ENCODE assay signal across 13 mouse cellular contexts in genomic region chr8:20381637-20382036, GRCm38 (mm10). TPM values are rescaled to one million over a fixed set of nuclear protein-coding genes. Genes with fewer than 3 reads are reported as not detected.
A peak's percentile ranks its signal among the peaks of the same experiment; 100 is the strongest.
DNase-seq lines count a peak whose midpoint lies in the region; TF ChIP-seq lines count a peak whose summit lies in the region.
"Not testable (repeated sequence)": the region's sequence is repeated elsewhere in the genome, so short reads cannot be mapped to it uniquely, and the experiment has no call there.
"Had no signal": no experiment of that assay in that cellular context is flagged by ENCODE, and none has a peak within 500 bp of the region (broad histone marks: within the 10 kb centered on the region; RNA-seq: fewer than 3 reads in every experiment).

No protein-coding gene starts in this region.

- peak; percentile 83 for DNase-seq in heart, adult 11 months
- peak; percentile 1 for DNase-seq in kidney, postnatal 14 days
- DNase-seq in lung, adult 2 months = peak; percentile 1
- peak; percentile 10 to 50 for DNase-seq in spleen, postnatal 4 days (ENCODE audit: low spot score in 2 of 2)
- DNase-seq in thymus, postnatal 14 days = peak; percentile 1
- peak; percentile 21 for DNase-seq in urinary bladder, adult 2 months (ENCODE audit: low spot score)
- peak; percentile 16 to 52 for DNase-seq in urinary bladder, postnatal 4 days (ENCODE audit: low spot score in 2 of 2)

- TF ChIP-seq POLR2A in lung, adult 2 months (IDR thresholded peaks at IDR 0.05; ENCODE audit: borderline replicate concordance, extremely low read depth, low read depth, low read length) = not testable (repeated sequence)

- 90% methylated on average over 2 of the region's 3 CpGs for WGBS in lung, adult 2 months

- not testable (repeated sequence) for H3K4me1 ChIP-seq in lung, adult 2 months (ENCODE audit: control insufficient read depth, insufficient read depth, low read length)

- H3K4me3 ChIP-seq in lung, adult 2 months (replicated peaks; ENCODE audit: extremely low read depth, low read depth, low read length) = not testable (repeated sequence)

- TF ChIP-seq CTCF in lung, adult 2 months (IDR thresholded peaks at IDR 0.05; ENCODE audit: insufficient read depth, low read length) = not testable (repeated sequence)

RNA-seq across cellular contexts. Expression of gene Gm15319, which starts 18.6 kb away (rescaled TPM):
- 0.07 TPM in 1 of 2 replicates, not detected in the other for polyA plus RNA-seq in lung, adult 2 months (2012; rRNA removed)
- 0.04 TPM in 1 of 2 replicates, not detected in the other for polyA plus RNA-seq in urinary bladder, adult 2 months (2012; rRNA removed)
- polyA plus RNA-seq: activated CD4-positive, CD25-positive, alpha-beta regulatory T cell, adult 4 months; adrenal gland, adult 2 months; C2C12; CD4-positive, CD25-positive, alpha-beta regulatory T cell, adult 4 months; G1E; Patski had no signal

Comparison
In these comparisons a context has a peak if more than half of its experiments do, and no peak if none do; other contexts are left out.
1. DNase-seq: peak in every context shown above with its lines; median percentile 83 in heart, adult 11 months; 34 in urinary bladder, postnatal 4 days; 30 in spleen, postnatal 4 days; 21 in urinary bladder, adult 2 months; 1 in kidney, postnatal 14 days; 1 in lung, adult 2 months; 1 in thymus, postnatal 14 days.